15 mouse cellular contexts compared by ENCODE assay signal in genomic region chr4:138091562-138092194, GRCm38 (mm10).
"Had no signal": no experiment of that assay in that cellular context is flagged by ENCODE, and none has a peak within 500 bp of the region (broad histone marks: within the 10 kb centered on the region; RNA-seq: fewer than 3 reads in every experiment).

No protein-coding gene starts in this region.

- H3K27ac ChIP-seq: intestine, embryonic 15.5 days; limb, embryonic 12.5 days; liver, embryonic 15.5 days; midbrain, embryonic 10.5 days; midbrain, embryonic 15.5 days; neural tube, embryonic 13.5 days; stomach, embryonic 15.5 days had no signal

- H3K9ac ChIP-seq: intestine, embryonic 15.5 days; limb, embryonic 12.5 days; liver, embryonic 15.5 days; midbrain, embryonic 15.5 days; neural tube, embryonic 13.5 days; stomach, embryonic 15.5 days had no signal

- H3K36me3 ChIP-seq: intestine, embryonic 15.5 days; midbrain, embryonic 15.5 days; stomach, embryonic 15.5 days had no signal

- H3K4me3 ChIP-seq: intestine, embryonic 15.5 days; limb, embryonic 12.5 days; liver, embryonic 15.5 days; midbrain, embryonic 10.5 days; midbrain, embryonic 15.5 days; neural tube, embryonic 13.5 days; stomach, embryonic 15.5 days had no signal

- H3K4me2 ChIP-seq: intestine, embryonic 15.5 days; limb, embryonic 12.5 days; liver, embryonic 11.5 days; liver, embryonic 15.5 days; midbrain, embryonic 15.5 days; neural tube, embryonic 13.5 days; stomach, embryonic 15.5 days had no signal

- DNase-seq: kidney, adult 18-20 months; kidney, postnatal 10 days; layer of hippocampus, adult 9-11 months; layer of hippocampus, postnatal 36 days; retina, postnatal 1 day; right cerebral cortex, postnatal 14 days; thymus, postnatal 4 days had no signal

- ATAC-seq: intestine, embryonic 15.5 days; midbrain, embryonic 15.5 days had no signal

- H3K27me3 ChIP-seq: intestine, embryonic 15.5 days; limb, embryonic 12.5 days; liver, embryonic 15.5 days; midbrain, embryonic 15.5 days; neural tube, embryonic 13.5 days; stomach, embryonic 15.5 days had no signal

- H3K9me3 ChIP-seq: intestine, embryonic 15.5 days; limb, embryonic 12.5 days; liver, embryonic 15.5 days; midbrain, embryonic 10.5 days; midbrain, embryonic 15.5 days; neural tube, embryonic 13.5 days; stomach, embryonic 15.5 days had no signal

- H3K4me1 ChIP-seq: intestine, embryonic 15.5 days; limb, embryonic 12.5 days; midbrain, embryonic 10.5 days; stomach, embryonic 15.5 days had no signal
